Mouse (Mus musculus): ENCODE results near the gene Padi2. TPM values are rescaled to one million over a fixed set of nuclear protein-coding genes. Genes with fewer than 3 reads are reported as not detected.

The Padi2 gene
- total RNA-seq, 2 experiments from 2014 or later: 101 to 150 TPM

Other genes starting within 250 kb of the Padi2 start
- gene Arhgef10l, start 240.3 kb upstream of the Padi2 start, total RNA-seq (2021): 10 to 100 TPM; 39.2 to 49.0 TPM
- gene Rcc2, start 205.8 kb upstream of the Padi2 start, total RNA-seq (2021): 10 to 100 TPM; 14.2 to 19.3 TPM
- gene Padi6, start 163.7 kb upstream of the Padi2 start, total RNA-seq (2021): not detected
- gene Padi4, start 132.1 kb upstream of the Padi2 start, total RNA-seq (2021): under 1 TPM; 0.13 to 0.14 TPM
- gene Padi3, start 95.7 kb upstream of the Padi2 start, total RNA-seq (2021): 1 to 10 TPM; 1.3 to 1.9 TPM
- gene Padi1, start 60.6 kb upstream of the Padi2 start, total RNA-seq (2021): under 1 TPM; 0.07 to 0.08 TPM
- gene Sdhb, start 54.9 kb downstream of the Padi2 start, total RNA-seq (2021): 100 to 1,000 TPM; 480 to 609 TPM
- gene Atp13a2, start 80.5 kb downstream of the Padi2 start, total RNA-seq (2021): 10 to 100 TPM; 16.1 to 17.0 TPM
- 10 to 100 TPM; 33.9 to 47.3 TPM for gene Mfap2, start 104.1 kb downstream of the Padi2 start, total RNA-seq (2021)
- gene Crocc, start 154.2 kb downstream of the Padi2 start, total RNA-seq (2021): 1 to 10 TPM; 2.6 to 4.0 TPM
- 10 to 100 TPM; 19.9 to 21.7 TPM for gene Necap2, start 172.0 kb downstream of the Padi2 start, total RNA-seq (2021)
- not detected for gene Spata21, start 182.0 kb downstream of the Padi2 start, total RNA-seq (2021)
- 100 to 1,000 TPM; 161 to 166 TPM for gene Szrd1, start 233.4 kb downstream of the Padi2 start, total RNA-seq (2021)
- gene Fbxo42, start 241.6 kb downstream of the Padi2 start, total RNA-seq (2021): 10 to 100 TPM in 1 of 2 experiments, 1 to 10 TPM in 1; 9.1 to 10.8 TPM

Data from gastrocnemius, postnatal 14 days (tissue).